Mouse (Mus musculus): ENCODE data around the gene Abca9. TPM values are rescaled to one million over a fixed set of nuclear protein-coding genes. Genes with fewer than 3 reads are reported as not detected.

Gene Abca9
- total RNA-seq, 1 experiment from 2014 or later, result 0.20 TPM

GRCm38 (mm10) chr11:110095858-110096257 lies 72.1 kb downstream of the Abca9 start, which contains the start of gene Abca8a:
TSS of gene Abca8a (minus strand) at chr11:110095978.
- no peak for ATAC-seq (replicated peaks in 1 of 2; ENCODE audit: insufficient read depth in 1 of 2, low FRiP score in 2 of 2, low TSS enrichment in 1 of 2, low read depth in 1 of 2, poor library complexity in 2 of 2, severe bottlenecking in 2 of 2)

- no peak for ATAC-seq (replicated peaks in 1 of 2; ENCODE audit: insufficient read depth in 1 of 2, low FRiP score in 2 of 2, low TSS enrichment in 1 of 2, low read depth in 1 of 2, poor library complexity in 2 of 2, severe bottlenecking in 2 of 2)
These were observed 73.1 kb downstream of the Abca9 start for GRCm38 (mm10) chr11:110094846-110095380.

- no peak for ATAC-seq (replicated peaks in 1 of 2; ENCODE audit: insufficient read depth in 1 of 2, low FRiP score in 2 of 2, low TSS enrichment in 1 of 2, low read depth in 1 of 2, poor library complexity in 2 of 2, severe bottlenecking in 2 of 2)
These were observed 73.8 kb downstream of the Abca9 start for GRCm38 (mm10) chr11:110094236-110094635.

- ATAC-seq (replicated peaks in 1 of 2; ENCODE audit: insufficient read depth in 1 of 2, low FRiP score in 2 of 2, low TSS enrichment in 1 of 2, low read depth in 1 of 2, poor library complexity in 2 of 2, severe bottlenecking in 2 of 2), result no peak
These were observed 76.7 kb downstream of the Abca9 start for GRCm38 (mm10) chr11:110091328-110091727.

GRCm38 (mm10) chr11:110072158-110072557 lies 95.8 kb downstream of the Abca9 start:
- ATAC-seq (replicated peaks in 1 of 2; ENCODE audit: insufficient read depth in 1 of 2, low FRiP score in 2 of 2, low TSS enrichment in 1 of 2, low read depth in 1 of 2, poor library complexity in 2 of 2, severe bottlenecking in 2 of 2), result no peak

GRCm38 (mm10) chr11:110061032-110061431 lies 107.0 kb downstream of the Abca9 start:
- no peak for ATAC-seq (replicated peaks in 1 of 2; ENCODE audit: insufficient read depth in 1 of 2, low FRiP score in 2 of 2, low TSS enrichment in 1 of 2, low read depth in 1 of 2, poor library complexity in 2 of 2, severe bottlenecking in 2 of 2)

- no peak for ATAC-seq (replicated peaks in 1 of 2; ENCODE audit: insufficient read depth in 1 of 2, low FRiP score in 2 of 2, low TSS enrichment in 1 of 2, low read depth in 1 of 2, poor library complexity in 2 of 2, severe bottlenecking in 2 of 2)
These were observed 107.9 kb downstream of the Abca9 start for GRCm38 (mm10) chr11:110060127-110060526.

- no peak for ATAC-seq (replicated peaks in 1 of 2; ENCODE audit: insufficient read depth in 1 of 2, low FRiP score in 2 of 2, low TSS enrichment in 1 of 2, low read depth in 1 of 2, poor library complexity in 2 of 2, severe bottlenecking in 2 of 2)
These were observed 114.3 kb downstream of the Abca9 start for GRCm38 (mm10) chr11:110053681-110054080.

Other genes with a start within 250 kb of the Abca9 start
- not detected in 2 replicates for gene Abca8b, start 172.4 kb downstream of the Abca9 start, total RNA-seq (2017)
- not detected in 2 replicates for gene Abca8a, start 72.2 kb downstream of the Abca9 start, total RNA-seq (2017)
- 0.31 TPM in 1 of 2 replicates, not detected in the other for gene Abca6, start 83.6 kb upstream of the Abca9 start, total RNA-seq (2017)
- 2.3 and 3.5 TPM in 2 replicates for gene Abca5, start 169.5 kb upstream of the Abca9 start, total RNA-seq (2017)
- gene Map2k6, start 230.9 kb upstream of the Abca9 start, total RNA-seq (2017), result 21.7 and 27.0 TPM in 2 replicates

Measured in hematopoietic stem cell, adult 5-6 weeks (primary cell).